Mouse (Mus musculus): ENCODE data around the gene Tbr1. TPM values are rescaled to one million over a fixed set of nuclear protein-coding genes. Genes with fewer than 3 reads are reported as not detected.

Gene Tbr1
- total and polyA plus RNA-seq, 2 experiments from 2014 or later: 26.7 to 43.2 TPM

- WGBS: 6% methylated on average over 108 of the region's 121 CpGs
- ATAC-seq: peak; percentile 24
These were observed 9.0 kb downstream of the Tbr1 start for GRCm38 (mm10) chr2:61811507-61812421.

GRCm38 (mm10) chr2:61812536-61812935, 9.8 kb downstream of the Tbr1 start:
- H3K27me3 ChIP-seq (ENCODE audit: insufficient read depth, low read length): peaks cover 22% of the 10 kb centered on the region; the same call in 1 of the 2 replicates
- H3K9me3 ChIP-seq (ENCODE audit: low read length): no peaks in the 10 kb centered on the region
- peak overlapping the region; percentile 69 for H3K27ac ChIP-seq (ENCODE audit: low read depth, low read length)
- H3K36me3 ChIP-seq (ENCODE audit: insufficient read depth): 0 out of 2 replicates have a peak, but pooled peaks cover 13% of the 10 kb centered on the region
- peak overlapping the region; percentile 61 for H3K9ac ChIP-seq
- DNase-seq (no peak), ATAC-seq (no peak)
- 29% methylated on average over 12 of the region's 12 CpGs for WGBS
- H3K4me3 ChIP-seq (ENCODE audit: low read depth, low read length): peak overlapping the region; percentile 48
- TF ChIP-seq CTCF (IDR thresholded peaks at IDR 0.05; ENCODE audit: low read depth): no peak
- peak overlapping the region; percentile 81 for H3K4me2 ChIP-seq (ENCODE audit: low read depth)
- H3K4me1 ChIP-seq (ENCODE audit: insufficient read depth): no peaks in the 10 kb centered on the region

More at GRCm38 (mm10) chr2:61811507-61812421, 9.0 kb downstream of the Tbr1 start:
- no peak for TF ChIP-seq CTCF (IDR thresholded peaks at IDR 0.05; ENCODE audit: low read depth)
- peaks cover 22% of the 10 kb centered on the region; the same call in 1 of the 2 replicates for H3K27me3 ChIP-seq (ENCODE audit: insufficient read depth, low read length)
- peak overlapping the region; percentile 69 for H3K27ac ChIP-seq (ENCODE audit: low read depth, low read length)
- no peaks in the 10 kb centered on the region for H3K9me3 ChIP-seq (ENCODE audit: low read length)
- H3K4me3 ChIP-seq (ENCODE audit: low read depth, low read length): peak overlapping the region; percentile 48
- DNase-seq: peak; percentile 68
- H3K9ac ChIP-seq: peak overlapping the region; percentile 61
- peak overlapping the region; percentile 81 for H3K4me2 ChIP-seq (ENCODE audit: low read depth)
- no peaks in the 10 kb centered on the region for H3K4me1 ChIP-seq (ENCODE audit: insufficient read depth)
- H3K36me3 ChIP-seq (ENCODE audit: insufficient read depth): 0 out of 2 replicates have a peak, but pooled peaks cover 13% of the 10 kb centered on the region

GRCm38 (mm10) chr2:61813106-61813505, 10.4 kb downstream of the Tbr1 start:
- 29% methylated on average over 6 of the region's 6 CpGs for WGBS
- H3K4me3 ChIP-seq (ENCODE audit: low read depth, low read length): peak overlapping the region; percentile 48
- peak overlapping the region; percentile 61 for H3K9ac ChIP-seq
- ATAC-seq (no peak), DNase-seq (peak; percentile 68)
- H3K36me3 ChIP-seq (ENCODE audit: insufficient read depth): 0 out of 2 replicates have a peak, but pooled peaks cover 13% of the 10 kb centered on the region
- peaks cover 22% of the 10 kb centered on the region; the same call in 1 of the 2 replicates for H3K27me3 ChIP-seq (ENCODE audit: insufficient read depth, low read length)
- H3K27ac ChIP-seq (ENCODE audit: low read depth, low read length): peak overlapping the region; percentile 69
- H3K4me1 ChIP-seq (ENCODE audit: insufficient read depth): no peaks in the 10 kb centered on the region
- H3K9me3 ChIP-seq (ENCODE audit: low read length): no peaks in the 10 kb centered on the region
- TF ChIP-seq CTCF (IDR thresholded peaks at IDR 0.05; ENCODE audit: low read depth): no peak
- peak overlapping the region; percentile 81 for H3K4me2 ChIP-seq (ENCODE audit: low read depth)

DNA sequence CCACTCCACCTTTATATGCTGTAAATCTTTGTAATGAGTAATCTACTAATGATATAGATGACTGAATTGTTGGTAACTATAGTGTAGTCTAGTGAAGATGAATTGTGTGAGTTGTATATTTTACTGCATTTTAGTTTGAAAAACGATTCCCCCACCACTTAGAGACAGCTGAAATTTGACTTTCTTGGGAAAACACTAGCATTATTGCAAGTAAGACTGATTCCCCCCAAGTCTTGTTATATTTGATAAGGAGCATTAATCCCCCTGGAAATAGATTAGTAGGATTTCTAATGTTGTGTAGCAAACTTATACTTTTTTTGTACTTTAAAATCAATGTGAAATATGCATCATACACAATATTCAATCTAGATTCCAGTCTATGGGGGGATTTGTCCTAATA, 10.8 kb downstream of the Tbr1 start:
- Histone ChIP-seq H3K27me3 (ENCODE audit: insufficient read depth, low read length) (peaks cover 21% of the 10 kb centered on the region; the same call in 1 of the 2 replicates), H3K36me3 (ENCODE audit: insufficient read depth) (0 out of 2 replicates have a peak, but pooled peaks cover 13% of the 10 kb centered on the region), H3K9ac (peak overlapping the region; percentile 61), H3K4me2 (ENCODE audit: low read depth) (peak overlapping the region; percentile 81), H3K4me1 (ENCODE audit: insufficient read depth) (no peaks in the 10 kb centered on the region), H3K27ac (ENCODE audit: low read depth, low read length) (peak overlapping the region; percentile 69), H3K9me3 (ENCODE audit: low read length) (no peaks in the 10 kb centered on the region), H3K4me3 (ENCODE audit: low read depth, low read length) (peak overlapping the region; percentile 48)
- DNase-seq (no peak), ATAC-seq (no peak)
- WGBS: 24% methylated on average over 1 of the region's 1 CpGs
- TF ChIP-seq CTCF (IDR thresholded peaks at IDR 0.05; ENCODE audit: low read depth): no peak

DNA sequence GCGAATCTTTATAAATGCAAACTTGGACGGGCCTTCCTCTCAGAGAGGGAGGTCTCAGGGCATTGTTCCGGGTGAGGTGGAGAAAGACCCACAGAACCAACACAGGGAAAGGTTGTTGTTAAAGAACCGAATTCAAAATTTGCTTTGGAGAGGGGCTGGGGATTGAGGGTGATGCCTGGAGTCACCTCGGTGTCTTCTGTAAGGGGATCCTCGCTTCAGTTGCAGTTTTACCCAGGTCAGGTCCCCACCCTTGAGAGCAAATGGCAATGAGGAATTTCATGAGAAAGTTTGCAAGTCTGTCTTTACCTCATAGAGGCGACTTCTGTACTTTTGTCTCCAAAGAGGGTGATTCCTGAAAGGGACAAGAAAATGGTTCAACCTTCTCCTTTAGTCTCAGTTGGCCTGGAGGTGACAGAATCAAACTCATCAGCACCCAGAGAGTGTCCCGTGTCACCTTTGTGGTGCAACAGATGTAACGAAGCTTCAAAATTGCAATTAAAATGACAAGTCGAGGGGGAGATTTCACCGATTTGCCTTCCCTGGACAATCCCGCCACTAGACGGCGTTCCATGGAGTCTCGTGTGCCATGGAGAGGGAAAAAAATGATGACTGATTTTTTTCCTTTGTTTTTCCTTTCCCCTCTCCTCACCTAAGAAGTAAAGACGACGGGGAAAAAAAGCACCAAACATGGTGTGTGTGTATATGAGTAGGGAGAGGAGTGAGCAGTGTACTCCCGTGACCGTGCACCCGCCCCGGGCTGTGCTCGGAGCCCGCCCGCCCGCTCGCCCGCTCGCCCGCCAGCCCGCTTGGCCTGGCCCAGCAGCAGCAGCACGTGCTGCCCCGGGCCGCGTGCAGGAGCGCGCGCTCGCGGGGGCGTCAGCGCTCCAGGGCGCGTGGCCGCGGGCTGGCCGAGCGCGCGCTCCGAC, 12.1 kb downstream of the Tbr1 start:
- Histone ChIP-seq H3K4me3 (ENCODE audit: low read depth, low read length) (peak overlapping the region; percentile 41), H3K9me3 (ENCODE audit: low read length) (no peaks in the 10 kb centered on the region), H3K27ac (ENCODE audit: low read depth, low read length) (peak overlapping the region; percentile 84), H3K27me3 (ENCODE audit: insufficient read depth, low read length) (peaks cover 13% of the 10 kb centered on the region; the same call in 1 of the 2 replicates), H3K4me2 (ENCODE audit: low read depth) (peak overlapping the region; percentile 81), H3K4me1 (ENCODE audit: insufficient read depth) (no peaks in the 10 kb centered on the region), H3K9ac (peak overlapping the region; percentile 61), H3K36me3 (ENCODE audit: insufficient read depth) (0 out of 2 replicates have a peak, but pooled peaks cover 13% of the 10 kb centered on the region)
- ATAC-seq (peak; percentile 74), DNase-seq (peak; percentile 83)
- peak; percentile 78 for TF ChIP-seq CTCF (IDR thresholded peaks at IDR 0.05; ENCODE audit: low read depth)
- 5% methylated on average over 45 of the region's 50 CpGs for WGBS

GRCm38 (mm10) chr2:61815583-61816313, 13.0 kb downstream of the Tbr1 start:
- H3K4me1 ChIP-seq (ENCODE audit: insufficient read depth): no peaks in the 10 kb centered on the region
- no peak for TF ChIP-seq CTCF (IDR thresholded peaks at IDR 0.05; ENCODE audit: low read depth)
- no peaks in the 10 kb centered on the region for H3K9me3 ChIP-seq (ENCODE audit: low read length)
- 0 out of 2 replicates have a peak, but pooled peaks cover 13% of the 10 kb centered on the region for H3K36me3 ChIP-seq (ENCODE audit: insufficient read depth)
- H3K27ac ChIP-seq (ENCODE audit: low read depth, low read length): peak overlapping the region; percentile 84
- DNase-seq (peak; percentile 86), ATAC-seq (peak; percentile 80)
- peak overlapping the region; percentile 61 for H3K9ac ChIP-seq
- peak overlapping the region; percentile 81 for H3K4me2 ChIP-seq (ENCODE audit: low read depth)
- 10% methylated on average over 62 of the region's 66 CpGs for WGBS
- H3K27me3 ChIP-seq (ENCODE audit: insufficient read depth, low read length): 0 out of 2 replicates have a peak, but pooled peaks cover 12% of the 10 kb centered on the region
- peak overlapping the region; percentile 41 for H3K4me3 ChIP-seq (ENCODE audit: low read depth, low read length)
